Mouse (Mus musculus) kidney, postnatal 0 days (tissue): ENCODE measurements at regions not wholly inside any gene's neighbourhood (a gene's known extent, or its start where the extent isn't known, plus 50 kb on each side); places are given as distances from the start of the nearest gene placed in this dataset.

Experiments
- ATAC-seq: fragments of 200-750 bp; cut with Nextera tagmentation; replicated peaks from 2 replicates; pipeline ENCODE4 v1.8.0; 2017; ENCODE audit warnings: low read depth, moderate number of reproducible peaks, moderate TSS enrichment, moderate library complexity; ENCODE audit not compliant: low FRiP score
- DNase-seq: peaks from one replicate; pipeline ENCODE4 v3.0.0-alpha.2; 2016; ENCODE audit warnings: low spot score
- H3K27ac ChIP-seq: fragments of 300-500 bp; sonication (generic); 2 replicates; pipeline ENCODE4 v1.5.1; 2014; ENCODE audit warnings: mild to moderate bottlenecking
- H3K27me3 ChIP-seq: fragments of 300-500 bp; sonication (generic); 2 replicates; pipeline ENCODE4 v1.6.1; 2014; ENCODE audit warnings: low read length, mixed read lengths; ENCODE audit not compliant: insufficient read depth
- H3K36me3 ChIP-seq: fragments of 300-500 bp; sonication (generic); 2 replicates; pipeline ENCODE4 v1.6.1; 2014; ENCODE audit warnings: low read length, mixed read lengths; ENCODE audit not compliant: insufficient read depth
- H3K4me1 ChIP-seq: fragments of 300-500 bp; sonication (generic); replicated peaks from 2 replicates; pipeline ENCODE4 v1.6.1; 2014; ENCODE audit warnings: antibody characterized with exemption, low read length, mixed read lengths; ENCODE audit not compliant: insufficient read depth
- H3K4me2 ChIP-seq: fragments of 300-500 bp; sonication (generic); 2 replicates; pipeline ENCODE4 v1.6.1; 2014; ENCODE audit warnings: mild to moderate bottlenecking, low read length, moderate library complexity, mixed read lengths
- H3K4me3 ChIP-seq: fragments of 300-500 bp; sonication (generic); replicated peaks from 2 replicates; pipeline ENCODE4 v1.5.1; 2014; ENCODE audit warnings: low read depth, low read length
- H3K9ac ChIP-seq: fragments of 300-500 bp; sonication (generic); 2 replicates; pipeline ENCODE4 v1.6.1; 2014; ENCODE audit warnings: low read depth, low read length
- H3K9me3 ChIP-seq: fragments of 300-500 bp; sonication (generic); replicated peaks from 2 replicates; pipeline ENCODE4 v1.6.1; 2016; ENCODE audit warnings: low read length, inconsistent platforms, mixed read lengths
- CTCF ChIP-seq: IDR thresholded peaks from 2 replicates; pipeline ENCODE4 v1.5.1; 2016; ENCODE audit warnings: antibody characterized with exemption, low read depth, mild to moderate bottlenecking, moderate library complexity
- WGBS: fragments of 180-500 bp; shearing (Covaris S2); extraction: QIAGEN DNeasy Blood & Tissue Kit; methylation state at CpG from one replicate; pipeline ENCODE4 v1.1.7; 2014; 5-methylcytosine and 5-hydroxymethylcytosine counted together

DNA sequence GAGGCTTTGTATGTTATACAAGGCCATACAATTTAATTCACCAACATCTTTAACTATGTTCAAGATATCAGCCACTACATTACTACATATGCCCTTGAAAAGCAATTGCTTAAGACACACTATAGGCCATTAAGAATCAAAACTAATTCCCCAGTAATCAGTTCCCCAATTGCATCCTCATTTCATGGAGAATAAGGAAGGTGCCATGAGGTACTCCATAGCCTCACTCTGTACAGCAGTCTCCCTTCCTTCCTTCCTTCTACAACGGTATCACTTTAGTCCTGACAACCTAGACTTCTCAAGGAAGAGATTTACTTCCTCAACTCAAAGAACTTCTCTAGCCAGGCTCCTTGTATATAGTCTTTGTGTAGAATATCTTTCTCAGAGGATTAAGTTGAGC, 220.1 kb upstream of the Negr1 start:
- Histone ChIP-seq H3K27me3 (no peaks in the 10 kb centered on the region), H3K36me3 (no peaks in the 10 kb centered on the region), H3K4me1 (no peaks in the 10 kb centered on the region), H3K27ac (no peak overlapping the region), H3K9ac (no peak overlapping the region), H3K9me3 (no peaks in the 10 kb centered on the region), H3K4me3 (no peak overlapping the region), H3K4me2 (no peak overlapping the region)
- no peak for TF ChIP-seq CTCF
- ATAC-seq, result no peak
- WGBS, result 79% methylated on average over 1 of the region's 1 CpGs
- DNase-seq, result no peak

DNA sequence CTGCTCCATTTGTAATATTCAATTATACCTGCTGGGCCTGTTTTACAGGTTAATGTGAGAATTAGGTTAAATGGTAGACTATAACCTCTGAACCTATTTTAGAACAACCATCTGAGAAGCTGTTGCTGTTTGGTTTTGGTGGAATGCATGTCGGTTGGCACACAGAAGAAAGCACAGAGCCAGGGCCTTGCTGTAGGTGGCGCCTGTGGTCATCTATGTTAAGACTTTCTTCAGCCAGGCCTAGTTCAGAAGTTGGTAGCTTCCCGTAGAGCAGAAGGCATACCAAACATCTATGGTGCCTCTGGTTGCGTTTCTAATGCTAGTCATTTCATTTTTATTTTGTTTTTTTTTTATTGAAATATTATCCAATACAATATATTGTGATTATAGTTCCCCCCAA, 209.9 kb upstream of the Negr1 start:
- no peak overlapping the region for H3K9ac ChIP-seq
- no peak overlapping the region for H3K4me3 ChIP-seq
- TF ChIP-seq CTCF, result peak; percentile 44; the same call in 1 of the 2 replicates
- no peaks in the 10 kb centered on the region for H3K9me3 ChIP-seq
- no peak for DNase-seq
- H3K27ac ChIP-seq, result no peak overlapping the region
- H3K27me3 ChIP-seq, result no peaks in the 10 kb centered on the region
- no peak overlapping the region for H3K4me2 ChIP-seq
- no peaks in the 10 kb centered on the region for H3K36me3 ChIP-seq
- WGBS, result 70% methylated on average over 4 of the region's 4 CpGs
- H3K4me1 ChIP-seq, result no peaks in the 10 kb centered on the region
- ATAC-seq, result no peak

DNA sequence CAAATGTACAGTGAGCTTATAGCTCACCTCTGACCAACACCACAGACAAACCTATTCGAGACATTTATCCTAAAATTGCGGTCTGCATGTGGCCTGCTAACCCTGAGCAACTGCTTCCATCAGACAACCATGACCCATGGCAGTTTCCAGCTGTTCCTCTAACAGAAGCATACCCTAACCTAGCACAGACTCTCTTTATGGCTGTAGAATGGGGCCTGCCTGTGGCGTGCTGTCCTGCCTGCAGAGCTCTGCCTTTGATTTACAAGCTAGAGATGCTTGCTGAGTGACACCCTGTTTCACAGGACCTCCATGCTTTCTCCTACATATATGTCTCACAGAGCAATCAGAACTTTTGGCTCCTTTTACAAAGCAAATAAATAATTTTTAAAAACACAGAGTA, 208.2 kb upstream of the Negr1 start:
- no peak for ATAC-seq
- no peak overlapping the region for H3K9ac ChIP-seq
- H3K36me3 ChIP-seq, result no peaks in the 10 kb centered on the region
- H3K27me3 ChIP-seq, result no peaks in the 10 kb centered on the region
- H3K27ac ChIP-seq, result no peak overlapping the region
- DNase-seq, result no peak
- no peaks in the 10 kb centered on the region for H3K4me1 ChIP-seq
- no peaks in the 10 kb centered on the region for H3K9me3 ChIP-seq
- no peak overlapping the region for H3K4me2 ChIP-seq
- TF ChIP-seq CTCF, result no peak
- H3K4me3 ChIP-seq, result no peak overlapping the region
- WGBS, result 50% methylated on average over 3 of the region's 3 CpGs

DNA sequence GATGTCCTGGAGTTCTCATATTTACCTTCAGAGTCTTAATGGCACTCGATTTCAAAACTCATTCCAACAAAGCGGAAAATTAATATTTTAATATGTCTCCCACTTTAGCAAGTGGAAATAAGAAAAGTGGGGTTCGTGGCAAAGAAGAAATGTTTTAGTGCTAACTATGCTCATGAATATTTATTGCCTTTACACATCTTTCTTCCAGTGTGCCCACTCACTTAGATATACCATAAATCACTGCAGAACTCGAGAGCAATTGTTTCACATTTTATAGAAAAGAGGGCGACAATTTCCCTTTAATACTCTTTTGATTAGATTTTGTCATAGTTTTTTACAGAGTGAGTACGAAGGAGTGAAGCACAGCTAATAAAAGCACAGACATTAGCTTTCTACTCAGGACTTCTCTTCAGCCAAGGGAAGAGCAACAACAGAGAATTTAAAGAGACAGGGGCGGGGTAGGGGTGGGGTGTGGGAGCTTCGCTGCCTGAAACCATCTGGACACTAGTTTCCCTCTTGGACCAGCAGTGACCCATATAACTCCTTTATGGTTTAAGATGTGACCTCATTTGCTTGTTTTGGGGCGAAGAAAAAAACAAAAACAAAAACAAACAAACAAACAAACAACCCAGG, 207.6 kb upstream of the Negr1 start:
- H3K4me1 ChIP-seq, result no peaks in the 10 kb centered on the region
- ATAC-seq, result no peak
- no peak overlapping the region for H3K4me3 ChIP-seq
- no peak for DNase-seq
- H3K27ac ChIP-seq, result no peak overlapping the region
- H3K9me3 ChIP-seq, result no peaks in the 10 kb centered on the region
- no peaks in the 10 kb centered on the region for H3K36me3 ChIP-seq
- 56% methylated on average over 9 of the region's 9 CpGs for WGBS
- no peak overlapping the region for H3K9ac ChIP-seq
- no peaks in the 10 kb centered on the region for H3K27me3 ChIP-seq
- TF ChIP-seq CTCF, result no peak
- no peak overlapping the region for H3K4me2 ChIP-seq

DNA sequence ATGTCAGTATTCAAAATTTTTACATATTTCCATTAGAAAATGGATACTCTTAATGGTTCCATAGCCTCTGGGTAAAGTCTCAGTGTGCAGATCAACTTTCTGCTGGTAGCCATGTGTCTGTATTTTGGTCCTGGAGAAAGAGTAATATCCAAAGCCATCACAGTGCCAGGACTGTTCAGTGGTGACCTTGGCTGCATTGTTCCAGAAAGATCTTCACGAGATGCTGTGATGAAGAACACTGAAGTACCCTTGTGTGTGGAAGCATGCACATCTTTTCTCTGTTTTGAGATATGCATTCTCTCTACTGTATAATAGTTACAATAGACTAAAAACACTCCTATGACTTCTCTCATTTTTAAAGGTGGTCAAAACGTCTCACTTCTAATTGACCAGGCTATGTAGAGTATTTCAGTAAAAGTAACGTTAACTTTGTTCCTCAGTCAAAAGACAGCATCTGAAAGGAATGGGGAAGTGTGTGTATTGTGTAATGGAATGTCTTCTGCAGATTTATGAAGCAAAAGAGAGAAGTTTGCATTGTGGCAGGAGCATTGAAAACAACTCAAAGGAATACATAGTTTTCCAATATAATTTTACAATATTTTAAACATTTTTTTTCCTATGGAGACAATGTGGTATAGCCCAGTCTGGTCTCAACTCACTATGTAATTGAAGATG, 192.8 kb upstream of the Negr1 start:
- no peaks in the 10 kb centered on the region for H3K9me3 ChIP-seq
- no peak overlapping the region for H3K4me2 ChIP-seq
- H3K27ac ChIP-seq, result no peak overlapping the region
- no peak for TF ChIP-seq CTCF
- H3K4me3 ChIP-seq, result no peak overlapping the region
- DNase-seq, result no peak
- no peak overlapping the region for H3K9ac ChIP-seq
- H3K27me3 ChIP-seq, result no peaks in the 10 kb centered on the region
- ATAC-seq, result no peak
- no peaks in the 10 kb centered on the region for H3K36me3 ChIP-seq
- H3K4me1 ChIP-seq, result no peaks in the 10 kb centered on the region
- WGBS, result 72% methylated on average over 3 of the region's 3 CpGs

DNA sequence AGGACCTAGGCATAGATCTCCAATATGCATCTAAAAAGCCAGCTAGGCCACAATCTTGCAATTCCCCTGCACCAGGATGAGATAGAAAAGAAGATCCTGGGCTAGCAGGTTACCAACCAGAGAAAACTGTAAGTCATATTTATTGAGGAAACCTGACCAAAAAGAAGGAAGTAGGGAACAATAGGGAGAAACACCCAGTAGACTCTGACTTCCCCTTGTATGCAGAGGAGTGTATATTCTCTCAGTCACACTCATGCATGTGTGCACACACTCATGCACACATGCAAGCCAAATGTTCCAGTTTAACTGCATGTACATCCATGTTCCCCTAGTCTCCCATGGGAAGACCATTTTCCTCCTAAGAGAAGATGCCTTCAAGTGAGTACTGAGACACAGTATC, 184.9 kb upstream of the Negr1 start:
- Histone ChIP-seq H3K36me3 (no peaks in the 10 kb centered on the region), H3K27me3 (no peaks in the 10 kb centered on the region), H3K9ac (no peak overlapping the region), H3K4me2 (no peak overlapping the region), H3K27ac (no peak overlapping the region), H3K4me3 (no peak overlapping the region), H3K4me1 (no peaks in the 10 kb centered on the region), H3K9me3 (no peaks in the 10 kb centered on the region)
- no peak for DNase-seq
- ATAC-seq, result no peak
- TF ChIP-seq CTCF, result no peak

DNA sequence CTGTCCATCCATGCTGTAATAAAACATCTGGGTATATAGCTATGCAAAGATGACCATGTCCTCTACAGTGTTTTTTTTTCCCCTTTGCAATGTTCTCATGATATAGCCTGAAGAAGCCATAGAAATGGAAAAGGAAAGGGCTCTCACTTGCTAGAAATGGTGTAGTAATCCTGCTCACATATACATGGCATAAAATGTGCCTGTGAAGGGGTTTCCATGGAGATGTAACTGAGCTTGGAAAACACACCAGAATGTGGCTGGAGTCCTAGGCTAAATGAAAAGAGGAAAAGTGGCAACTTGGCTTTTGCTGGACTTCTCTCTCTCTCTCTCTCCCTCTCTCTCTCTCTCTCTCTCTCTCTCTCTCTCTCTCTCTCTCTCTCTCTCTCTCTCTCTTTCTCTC, 178.7 kb upstream of the Negr1 start:
- H3K36me3 ChIP-seq, result no peaks in the 10 kb centered on the region
- no peak overlapping the region for H3K4me3 ChIP-seq
- H3K9ac ChIP-seq, result no peak overlapping the region
- H3K27me3 ChIP-seq, result no peaks in the 10 kb centered on the region
- DNase-seq, result no peak
- no peak overlapping the region for H3K27ac ChIP-seq
- H3K4me2 ChIP-seq, result no peak overlapping the region
- no peak for ATAC-seq
- H3K9me3 ChIP-seq, result no peaks in the 10 kb centered on the region
- H3K4me1 ChIP-seq, result no peaks in the 10 kb centered on the region
- no peak for TF ChIP-seq CTCF
